Comparison of ENCODE assay signal across 24 mouse cellular contexts in genomic region chr6:5082740-5083139, GRCm38 (mm10).
A peak's percentile ranks its signal among the peaks of the same experiment; 100 is the strongest.
DNase-seq lines count a peak whose midpoint lies in the region; ATAC-seq lines count a peak whose summit lies in the region.
"Had no signal": no experiment of that assay in that cellular context is flagged by ENCODE, and none has a peak within 500 bp of the region (broad histone marks: within the 10 kb centered on the region; RNA-seq: fewer than 3 reads in every experiment).

No protein-coding gene starts in this region.

- no peaks in the 10 kb centered on the region for H3K27me3 ChIP-seq in heart, embryonic 13.5 days (replicated peaks)
- H3K27me3 ChIP-seq in kidney, embryonic 16.5 days (ENCODE audit: insufficient read depth, low read length), result no peaks in the 10 kb centered on the region
- no peaks in the 10 kb centered on the region for H3K27me3 ChIP-seq in embryonic facial prominence, embryonic 14.5 days (replicated peaks; ENCODE audit: control insufficient read depth, insufficient read depth, low read length)
- H3K27me3 ChIP-seq: heart, embryonic 15.5 days; midbrain, embryonic 12.5 days; neural tube, embryonic 12.5 days had no signal

- no peak overlapping the region for H3K4me2 ChIP-seq in heart, embryonic 13.5 days
- no peak overlapping the region for H3K4me2 ChIP-seq in kidney, embryonic 16.5 days (replicated peaks; ENCODE audit: low read depth, low read length)
- H3K4me2 ChIP-seq in embryonic facial prominence, embryonic 14.5 days (ENCODE audit: low read depth, low read length), result no peak overlapping the region
- H3K4me2 ChIP-seq: heart, embryonic 15.5 days; midbrain, embryonic 12.5 days; neural tube, embryonic 12.5 days had no signal

- WGBS in heart, embryonic 13.5 days, result 69% methylated on average over 2 of the region's 2 CpGs
- 42% methylated on average over 2 of the region's 2 CpGs for WGBS in kidney, embryonic 16.5 days
- WGBS in embryonic facial prominence, embryonic 14.5 days, result 37% methylated on average over 2 of the region's 2 CpGs

- peak overlapping the region; percentile 4; the same call in 1 of the 2 replicates for H3K27ac ChIP-seq in heart, embryonic 13.5 days (replicated peaks)
- 0 out of 2 replicates have a peak overlapping the region, but pooled peaks have one; percentile 63 for H3K27ac ChIP-seq in kidney, embryonic 16.5 days (ENCODE audit: low read length)
- peak overlapping the region; percentile 24; the same call in 1 of the 2 replicates for H3K27ac ChIP-seq in embryonic facial prominence, embryonic 14.5 days (replicated peaks; ENCODE audit: low read depth, low read length)
- H3K27ac ChIP-seq: heart, embryonic 15.5 days; left cerebral cortex, adult 2 months; midbrain, embryonic 12.5 days; neural tube, embryonic 12.5 days had no signal

- no peak overlapping the region for H3K9ac ChIP-seq in heart, embryonic 13.5 days
- no peak overlapping the region for H3K9ac ChIP-seq in kidney, embryonic 16.5 days (replicated peaks; ENCODE audit: low read length)
- H3K9ac ChIP-seq in embryonic facial prominence, embryonic 14.5 days (ENCODE audit: low read depth, low read length), result no peak overlapping the region
- H3K9ac ChIP-seq: heart, embryonic 15.5 days; midbrain, embryonic 12.5 days; neural tube, embryonic 12.5 days had no signal

- peaks cover 3% of the 10 kb centered on the region; the same call in 1 of the 2 replicates for H3K36me3 ChIP-seq in heart, embryonic 13.5 days
- H3K36me3 ChIP-seq in kidney, embryonic 16.5 days (ENCODE audit: insufficient read depth, low read length), result peaks cover 3% of the 10 kb centered on the region; the same call in 1 of the 2 replicates
- no peaks in the 10 kb centered on the region for H3K36me3 ChIP-seq in embryonic facial prominence, embryonic 14.5 days (ENCODE audit: control insufficient read depth, insufficient read depth, low read length)
- H3K36me3 ChIP-seq: heart, embryonic 15.5 days; neural tube, embryonic 12.5 days had no signal

- intact Hi-C loops in heart, postnatal 14 days (cut with DNase I), result no loop called here
- intact Hi-C loops in gastrocnemius, postnatal 36 days (cut with DNase I), result no loop called here

- H3K9me3 ChIP-seq in heart, embryonic 13.5 days, result no peaks in the 10 kb centered on the region
- H3K9me3 ChIP-seq in kidney, embryonic 16.5 days (ENCODE audit: low read length), result no peaks in the 10 kb centered on the region
- H3K9me3 ChIP-seq in embryonic facial prominence, embryonic 14.5 days (ENCODE audit: control insufficient read depth, low read length), result no peaks in the 10 kb centered on the region
- H3K9me3 ChIP-seq: forebrain, embryonic 10.5 days; heart, embryonic 15.5 days; midbrain, embryonic 12.5 days; neural tube, embryonic 12.5 days had no signal

- H3K4me3 ChIP-seq in heart, embryonic 13.5 days, result no peak overlapping the region
- H3K4me3 ChIP-seq in kidney, embryonic 16.5 days (ENCODE audit: low read length), result no peak overlapping the region
- H3K4me3 ChIP-seq in embryonic facial prominence, embryonic 14.5 days (ENCODE audit: low read depth, low read length), result no peak overlapping the region
- H3K4me3 ChIP-seq: forebrain, embryonic 10.5 days; heart, embryonic 15.5 days; left cerebral cortex, adult 2 months; midbrain, embryonic 12.5 days; neural tube, embryonic 12.5 days had no signal

- H3K4me1 ChIP-seq in heart, embryonic 13.5 days, result peaks cover 33% of the 10 kb centered on the region
- H3K4me1 ChIP-seq in kidney, embryonic 16.5 days (ENCODE audit: insufficient read depth, low read length), result peaks cover 14% of the 10 kb centered on the region
- H3K4me1 ChIP-seq in embryonic facial prominence, embryonic 14.5 days (ENCODE audit: control insufficient read depth, insufficient read depth, low read length), result peaks cover 20% of the 10 kb centered on the region

- DNase-seq in heart, postnatal 14 days, result no peak
- DNase-seq in kidney, adult 11 months, result no peak
- peak; percentile 60 for DNase-seq in 3T3-L1 (ENCODE audit: low read depth, low spot score)
- no peak for DNase-seq in embryonic facial prominence, embryonic 14.5 days (ENCODE audit: low spot score)
- DNase-seq in ovary, adult 18-20 months (ENCODE audit: low spot score), result no peak
- no peak for DNase-seq in gastrocnemius, postnatal 36 days
- DNase-seq: adrenal gland, adult 2 months; B cell, adult 2 months; cerebellum, adult 18-20 months; cerebellum, postnatal 14 days; gastrocnemius, postnatal 10 days; kidney, adult 2 months; left cerebral cortex, postnatal 4 days; thymus, adult 2 months; thymus, postnatal 4 days had no signal

- no peak for ATAC-seq in heart, embryonic 13.5 days (ENCODE audit: extremely low read depth, insufficient number of reproducible peaks, low FRiP score, low TSS enrichment)
- ATAC-seq in kidney, embryonic 16.5 days (ENCODE audit: low FRiP score, low TSS enrichment), result peak; percentile 54; the same call in 1 of the 2 replicates
- no peak for ATAC-seq in embryonic facial prominence, embryonic 14.5 days (ENCODE audit: low read depth)
- ATAC-seq: forebrain, embryonic 16.5 days; lung, postnatal 0 days had no signal

Comparison
In these comparisons a context has a peak if more than half of its experiments do, and no peak if none do; other contexts are left out.
1. H3K27ac ChIP-seq: peak in every context shown above with its lines; median percentile 63 in kidney, embryonic 16.5 days; 24 in embryonic facial prominence, embryonic 14.5 days; 4 in heart, embryonic 13.5 days.